Mouse (Mus musculus): ENCODE results near the gene Sirt1.
A peak's percentile ranks its signal among the peaks of the same experiment; 100 is the strongest.
"Not testable (repeated sequence)": the region's sequence is repeated elsewhere in the genome, so short reads cannot be mapped to it uniquely, and the experiment has no call there.

Gene Sirt1

GRCm38 (mm10) chr10:63386991-63387390 lies 5.5 kb upstream of the Sirt1 start:
- DNase-seq (ENCODE audit: low spot score), result no peak

- peak; percentile 72 for DNase-seq (ENCODE audit: low spot score)
Measured at GRCm38 (mm10) chr10:63386444-63386843, 4.9 kb upstream of the Sirt1 start.

DNA sequence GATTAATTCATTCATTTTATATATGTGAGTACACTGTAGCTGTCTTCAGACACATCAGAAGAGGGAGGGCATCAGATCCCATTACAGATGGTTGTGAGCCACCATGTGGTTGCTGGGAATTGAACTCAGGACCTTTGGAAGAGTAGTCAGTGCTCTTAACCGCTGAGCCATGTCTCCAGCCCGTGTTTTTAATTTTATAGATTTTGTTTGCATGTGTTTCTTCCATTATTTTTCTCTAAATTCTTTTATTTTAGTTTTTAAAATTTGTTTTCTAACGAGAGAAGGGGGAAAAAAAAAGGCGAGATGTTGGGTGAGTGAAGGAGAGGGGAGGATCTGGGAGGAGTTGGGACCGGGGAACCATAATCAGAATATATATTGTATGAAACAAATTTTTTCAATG lies 4.4 kb upstream of the Sirt1 start:
- DNase-seq (ENCODE audit: low spot score), result not testable (repeated sequence)

DNA sequence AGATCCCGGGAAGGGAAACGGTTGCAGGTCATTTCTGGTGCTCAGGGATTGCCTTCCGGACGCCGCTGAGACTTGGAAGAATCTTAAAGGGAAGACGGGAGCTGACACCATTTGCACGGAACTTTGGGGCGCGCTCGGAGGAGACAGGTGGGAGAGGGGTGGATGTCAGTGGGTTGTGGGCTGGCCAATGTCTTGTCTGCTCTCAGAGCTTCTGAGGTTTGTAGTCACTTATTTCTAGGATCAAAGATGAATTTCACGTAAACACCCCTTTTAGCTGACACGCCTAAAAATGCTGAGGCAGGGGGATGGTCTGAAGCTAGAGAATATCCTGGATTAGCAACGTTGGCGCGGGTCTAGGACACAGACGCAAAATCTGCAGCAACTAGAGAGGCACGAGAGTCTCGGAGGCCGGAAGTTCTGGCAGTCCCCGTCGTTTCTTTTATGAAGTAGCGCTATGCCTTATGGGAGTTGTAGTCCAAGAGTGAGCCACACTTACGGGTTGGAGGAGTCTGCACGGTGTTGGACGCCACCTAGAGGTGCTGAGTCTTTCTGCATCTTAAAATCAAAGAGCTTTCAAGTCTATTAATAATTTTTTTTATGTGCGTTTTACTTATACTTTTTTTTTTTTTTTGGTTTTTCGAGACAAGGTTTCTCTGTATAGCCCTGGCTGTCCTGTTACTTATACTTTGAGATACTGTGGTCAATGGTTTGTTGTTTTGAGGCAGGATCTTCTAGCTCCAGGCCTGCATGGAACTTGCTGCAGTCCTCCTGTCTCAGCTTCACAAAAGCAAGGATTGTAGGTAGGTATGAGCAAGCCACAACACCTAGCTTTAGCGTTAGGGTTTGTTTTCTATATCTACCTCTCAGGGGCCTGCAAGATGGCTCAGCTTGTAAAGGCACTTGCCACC lies 1.1 kb upstream of the Sirt1 start, which contains the start of gene Dnajc12:
TSS of gene Dnajc12 (plus strand) at position 72 of the 908 bp plus-strand sequence.
- DNase-seq (ENCODE audit: low spot score), result peak; percentile 65

- no peak for DNase-seq (ENCODE audit: low spot score)
Measured at GRCm38 (mm10) chr10:63378948-63379680, 2.4 kb downstream of the Sirt1 start.

DNA sequence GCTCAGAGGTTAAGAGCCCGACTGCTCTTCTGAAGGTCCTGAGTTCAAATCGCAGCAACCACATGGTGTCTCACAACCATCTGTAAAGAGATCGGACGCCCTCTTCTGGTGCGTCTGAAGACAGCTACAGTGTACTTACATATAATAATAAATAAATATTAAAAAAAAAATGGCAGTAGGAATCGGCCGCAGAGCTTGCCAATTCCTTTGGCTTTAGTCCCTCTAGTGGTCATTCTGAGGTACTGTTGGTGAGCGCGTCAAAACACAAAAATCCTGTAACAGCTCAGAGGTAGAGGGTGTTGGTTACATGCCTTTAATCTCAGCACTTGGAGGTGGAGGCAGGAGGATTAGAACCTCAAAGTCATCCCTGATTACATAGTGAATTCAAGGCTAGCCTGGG lies 4.0 kb downstream of the Sirt1 start:
- no peak for DNase-seq (ENCODE audit: low spot score)

GRCm38 (mm10) chr10:63376303-63376702 lies 5.2 kb downstream of the Sirt1 start:
- no peak for DNase-seq (ENCODE audit: low spot score)

- no peak for DNase-seq (ENCODE audit: low spot score)
Measured at GRCm38 (mm10) chr10:63368041-63368440, 13.5 kb downstream of the Sirt1 start.

DNA sequence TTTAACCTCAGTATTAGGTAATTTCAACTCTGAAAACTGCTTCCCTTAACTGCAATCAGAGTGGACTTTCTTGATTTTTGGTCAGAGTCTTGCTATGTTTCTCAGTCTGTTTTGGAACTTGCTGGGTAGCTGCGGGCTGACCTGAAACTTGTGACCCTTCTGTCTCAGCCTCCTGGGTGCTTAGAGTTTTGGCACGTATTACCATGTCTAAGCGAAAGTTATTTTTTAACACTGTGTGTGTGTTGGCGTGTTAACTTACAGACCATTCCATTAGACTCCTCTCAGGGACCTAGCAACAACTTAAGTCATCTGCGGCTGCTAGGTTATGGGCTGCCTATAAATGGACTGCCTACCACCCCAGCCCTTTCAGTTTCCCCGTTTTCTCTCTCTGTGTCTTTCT lies 14.1 kb downstream of the Sirt1 start:
- no peak for DNase-seq (ENCODE audit: low spot score)

DNA sequence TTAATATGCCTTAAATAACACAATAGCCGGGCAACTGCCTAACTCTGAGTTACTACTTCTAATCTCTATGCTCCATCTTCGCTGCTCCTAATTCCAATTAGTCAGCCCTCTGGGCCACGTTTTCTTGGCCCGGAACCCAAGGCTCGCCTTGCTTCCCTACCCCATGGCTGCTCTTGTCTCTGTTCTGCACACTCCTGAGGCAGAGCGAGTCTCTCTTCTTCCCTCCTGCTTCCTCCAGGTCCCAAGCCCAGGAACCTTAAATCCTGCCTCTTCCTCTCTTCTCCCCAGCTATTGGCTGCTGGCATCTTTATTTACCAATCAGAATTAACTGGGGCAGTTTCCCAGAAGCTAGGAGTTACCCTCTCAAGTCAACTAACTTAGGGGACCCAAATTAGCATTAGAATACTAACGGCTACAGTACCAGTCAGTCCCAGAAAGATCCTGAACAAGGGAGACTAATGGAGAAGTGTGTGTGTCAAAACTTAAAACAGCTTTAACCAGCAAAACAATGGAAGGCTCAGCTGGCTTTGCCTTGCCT lies 15.5 kb downstream of the Sirt1 start:
- no peak for DNase-seq (ENCODE audit: low spot score)

DNA sequence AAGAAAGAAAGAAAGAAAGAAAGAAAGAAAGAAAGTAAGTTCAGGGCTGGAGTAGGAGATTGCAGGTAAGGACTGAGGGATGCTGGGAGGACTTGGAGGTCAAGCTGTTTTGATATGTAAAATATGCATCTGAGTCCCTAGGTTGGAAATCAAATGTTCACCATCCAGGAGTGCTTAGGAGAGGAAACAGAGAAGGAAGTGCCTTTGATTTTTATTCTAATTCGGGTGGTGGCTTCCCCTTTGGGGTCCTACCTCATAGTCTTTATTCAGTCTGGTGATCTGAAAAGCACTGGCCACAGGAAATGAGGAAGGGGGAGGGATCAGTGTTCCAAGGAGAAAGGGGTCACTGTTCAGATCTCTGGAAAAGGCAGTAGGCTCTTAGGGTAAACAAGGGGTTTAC lies 21.0 kb downstream of the Sirt1 start:
- no peak for DNase-seq (ENCODE audit: low spot score)

DNA sequence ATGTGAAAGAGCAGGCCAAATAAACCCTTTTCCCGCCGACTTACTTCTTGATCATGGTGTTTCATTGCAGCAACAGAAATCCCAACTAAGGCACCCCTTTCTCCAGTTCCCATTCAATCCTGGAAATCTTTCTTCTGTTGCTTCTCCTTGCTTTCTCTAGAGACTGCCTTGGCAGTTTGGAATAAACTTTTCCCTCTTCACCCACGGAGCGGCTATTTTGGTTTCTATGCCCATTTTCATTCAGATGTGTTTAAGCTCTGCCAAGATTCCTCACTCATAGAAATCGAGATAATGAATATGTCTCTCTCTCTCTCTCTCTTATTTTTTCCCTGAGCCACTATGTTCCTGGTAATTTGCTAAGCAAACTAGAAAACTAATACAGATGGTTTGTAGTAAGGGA lies 29.4 kb downstream of the Sirt1 start:
- no peak for DNase-seq (ENCODE audit: low spot score)

- not testable (repeated sequence) for DNase-seq (ENCODE audit: low spot score)
Measured at GRCm38 (mm10) chr10:63351099-63351498, 30.4 kb downstream of the Sirt1 start.

DNA sequence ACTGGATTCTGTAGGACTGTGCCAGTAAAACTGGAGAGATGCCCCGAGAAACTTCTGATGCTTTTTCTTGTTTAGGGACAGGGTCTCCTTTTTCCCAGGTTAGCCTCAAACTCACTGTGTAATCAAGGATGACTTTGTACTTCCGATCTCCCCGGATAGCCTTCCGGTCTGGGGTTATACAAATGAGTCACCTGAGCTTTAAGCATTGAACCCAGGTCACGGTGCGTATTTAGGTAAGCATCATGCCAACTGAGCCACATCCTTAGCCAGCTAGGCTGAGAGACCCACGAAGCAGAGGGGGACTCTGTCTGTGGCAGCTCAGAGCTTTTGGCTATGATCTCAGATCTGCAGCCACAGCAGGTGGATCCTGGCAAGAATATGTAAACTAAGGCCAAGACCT lies 30.8 kb downstream of the Sirt1 start:
- DNase-seq (ENCODE audit: low spot score), result no peak

DNA sequence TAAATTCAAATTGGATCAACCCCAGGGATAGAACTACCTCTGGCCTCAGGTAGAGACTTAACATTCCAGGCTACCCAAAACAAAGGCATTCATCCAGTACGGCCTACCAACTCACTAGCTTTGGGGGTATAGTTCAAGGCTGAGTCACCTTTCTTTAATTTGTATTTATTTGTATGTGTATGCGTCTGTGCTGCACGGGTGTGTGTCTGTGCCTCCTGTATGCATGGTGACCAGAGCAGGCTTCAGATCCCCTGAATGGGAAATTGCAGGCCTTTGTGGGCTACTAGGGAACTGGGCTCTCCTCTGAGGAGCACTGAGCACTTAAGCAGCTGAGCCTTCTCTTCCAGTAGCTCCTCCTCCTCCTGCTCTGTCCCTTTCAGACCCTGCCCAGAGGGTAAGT lies 33.2 kb downstream of the Sirt1 start:
- DNase-seq (ENCODE audit: low spot score), result no peak

GRCm38 (mm10) chr10:63344751-63345150 lies 36.8 kb downstream of the Sirt1 start:
- no peak for DNase-seq (ENCODE audit: low spot score)

- no peak for DNase-seq (ENCODE audit: low spot score)
Measured at GRCm38 (mm10) chr10:63341351-63341750, 40.2 kb downstream of the Sirt1 start.

GRCm38 (mm10) chr10:63338914-63339643 lies 42.4 kb downstream of the Sirt1 start:
- DNase-seq (ENCODE audit: low spot score), result peak; percentile 63

- DNase-seq (ENCODE audit: low spot score), result no peak
Measured at GRCm38 (mm10) chr10:63337951-63338836, 43.3 kb downstream of the Sirt1 start.

DNA sequence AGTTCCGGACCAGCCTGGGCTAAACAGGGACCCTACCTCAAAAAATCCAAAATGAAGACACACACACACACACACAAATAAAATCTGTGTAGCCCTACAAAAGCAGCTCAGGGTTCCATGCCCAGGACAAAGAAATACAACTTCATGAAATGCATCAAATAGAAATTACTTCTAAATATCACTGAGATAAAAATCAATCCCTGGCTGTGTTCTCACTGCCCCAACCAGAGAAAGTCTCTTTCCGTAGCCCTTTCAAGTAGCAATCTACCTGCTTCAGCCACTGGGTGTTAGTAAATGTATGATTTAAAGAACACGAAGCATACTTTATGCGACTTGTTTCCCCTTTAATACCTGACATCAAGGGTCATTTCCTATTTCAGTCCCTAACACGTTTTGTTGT lies 44.2 kb downstream of the Sirt1 start:
- no peak for DNase-seq (ENCODE audit: low spot score)

- DNase-seq (ENCODE audit: low spot score), result no peak
Measured at GRCm38 (mm10) chr10:63336901-63337300, 44.6 kb downstream of the Sirt1 start.
